Mouse (Mus musculus) intestine, embryonic 14.5 days (tissue): Measurements from ENCODE around the gene Apoc3. TPM values are rescaled to one million over a fixed set of nuclear protein-coding genes. Genes with fewer than 3 reads are reported as not detected.

Source experiments
- ATAC-seq: fragments of 200-750 bp; cut with Nextera tagmentation; replicated peaks from 2 replicates; pipeline ENCODE4 v1.8.0; 2017; ENCODE audit warnings: low read depth, moderate number of reproducible peaks, moderate TSS enrichment, moderate library complexity; ENCODE audit not compliant: low FRiP score, low TSS enrichment
- DNase-seq: peaks from one replicate; pipeline ENCODE4 v3.0.0-alpha.2; 2018; ENCODE audit warnings: low spot score
- H3K27ac ChIP-seq: fragments of 300-500 bp; sonication (generic); 2 replicates; pipeline ENCODE4 v1.5.1; 2014; ENCODE audit warnings: low read depth, mild to moderate bottlenecking, control low read depth
- H3K27me3 ChIP-seq: fragments of 300-500 bp; sonication (generic); replicated peaks from 2 replicates; pipeline ENCODE4 v1.6.1; 2014; ENCODE audit warnings: low read length, control low read depth; ENCODE audit not compliant: control insufficient read depth, insufficient read depth
- H3K36me3 ChIP-seq: fragments of 300-500 bp; sonication (generic); 2 replicates; pipeline ENCODE4 v1.6.1; 2014; ENCODE audit warnings: low read length, control low read depth; ENCODE audit not compliant: control insufficient read depth, insufficient read depth
- H3K4me1 ChIP-seq: fragments of 300-500 bp; sonication (generic); replicated peaks from 2 replicates; pipeline ENCODE4 v1.6.1; 2014; ENCODE audit warnings: low read length, control low read depth, mixed read lengths; ENCODE audit not compliant: control insufficient read depth, insufficient read depth
- H3K4me2 ChIP-seq: fragments of 300-500 bp; sonication (generic); 2 replicates; pipeline ENCODE4 v1.6.1; 2014; ENCODE audit warnings: low read length
- H3K4me3 ChIP-seq: fragments of 300-500 bp; sonication (generic); 2 replicates; pipeline ENCODE4 v1.5.1; 2014; ENCODE audit warnings: low read depth, low read length, control low read depth, mixed read lengths
- H3K9ac ChIP-seq: fragments of 300-500 bp; sonication (generic); 2 replicates; pipeline ENCODE4 v1.6.1; 2014; ENCODE audit warnings: mild to moderate bottlenecking, low read length
- H3K9me3 ChIP-seq: fragments of 300-500 bp; sonication (generic); 2 replicates; pipeline ENCODE4 v1.6.1; 2016; ENCODE audit warnings: low read length, control low read depth; ENCODE audit not compliant: control insufficient read depth
- WGBS: fragments of 180-500 bp; shearing (Covaris S2); extraction: QIAGEN DNeasy Blood & Tissue Kit; methylation state at CpG from one replicate; pipeline ENCODE4 v1.1.7; 2014; 5-methylcytosine and 5-hydroxymethylcytosine counted together
- polyA plus RNA-seq: library from polyadenylated mRNA; unstranded; fragments of >200 nt; fragmentation: Nextera tagmentation; extraction: Ambion mirVana; gene quantifications from 2 replicates; pipeline ENCODE4 v1.2.1, GENCODE M21; 2014

Gene Apoc3
- polyA plus RNA-seq, 1 experiment from 2014 or later: 12.2 TPM

- no peak overlapping the region for H3K9ac ChIP-seq
- H3K27me3 ChIP-seq: no peaks in the 10 kb centered on the region
- H3K27ac ChIP-seq: no peak overlapping the region
- H3K4me3 ChIP-seq: no peak overlapping the region
- ATAC-seq (no peak), DNase-seq (no peak)
- H3K4me2 ChIP-seq: no peak overlapping the region
- no peaks in the 10 kb centered on the region for H3K4me1 ChIP-seq
- peaks cover 59% of the 10 kb centered on the region for H3K36me3 ChIP-seq
- H3K9me3 ChIP-seq: no peaks in the 10 kb centered on the region
- WGBS: 85% methylated on average over 9 of the region's 9 CpGs
Measured at GRCm38 (mm10) chr9:46194809-46195208, 40.6 kb downstream of the Apoc3 start.

- Histone ChIP-seq H3K9me3 (no peaks in the 10 kb centered on the region), H3K4me1 (no peaks in the 10 kb centered on the region), H3K36me3 (peaks cover 37% of the 10 kb centered on the region), H3K27ac (no peak overlapping the region), H3K9ac (no peak overlapping the region), H3K4me3 (no peak overlapping the region), H3K4me2 (no peak overlapping the region), H3K27me3 (no peaks in the 10 kb centered on the region)
- ATAC-seq (no peak), DNase-seq (no peak)
- WGBS: 89% methylated on average over 6 of the region's 6 CpGs
Measured at GRCm38 (mm10) chr9:46192642-46193041, 42.8 kb downstream of the Apoc3 start.

DNA sequence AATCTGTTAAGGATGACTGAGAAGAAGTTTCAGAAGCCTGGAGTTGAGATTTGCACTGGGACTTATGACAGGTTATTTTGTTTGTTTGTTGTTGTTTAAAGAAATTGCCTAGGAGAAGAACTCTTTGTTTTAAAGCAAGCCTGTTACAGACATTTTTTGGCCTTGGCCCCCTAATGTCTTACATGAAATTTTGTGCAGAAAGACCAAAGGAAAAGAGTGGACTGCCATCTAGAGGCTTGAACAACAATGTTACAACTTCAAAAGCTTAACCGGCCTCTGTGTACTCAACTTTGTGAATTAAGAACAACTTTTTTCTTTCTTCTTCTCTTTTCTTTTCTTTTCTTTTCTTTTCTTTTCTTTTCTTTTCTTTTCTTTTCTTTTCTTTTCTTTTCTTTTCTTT is 43.8 kb downstream of the Apoc3 start:
- Histone ChIP-seq H3K4me3 (no peak overlapping the region), H3K9ac (no peak overlapping the region), H3K27me3 (no peaks in the 10 kb centered on the region), H3K4me1 (no peaks in the 10 kb centered on the region), H3K4me2 (no peak overlapping the region), H3K27ac (no peak overlapping the region), H3K36me3 (peaks cover 34% of the 10 kb centered on the region), H3K9me3 (no peaks in the 10 kb centered on the region)
- WGBS: 21% methylated on average over 1 of the region's 1 CpGs
- DNase-seq (no peak), ATAC-seq (no peak)

GRCm38 (mm10) chr9:46191234-46191633 is 44.2 kb downstream of the Apoc3 start:
- WGBS: 59% methylated on average over 8 of the region's 8 CpGs
- H3K27me3 ChIP-seq: no peaks in the 10 kb centered on the region
- DNase-seq (no peak), ATAC-seq (no peak)
- H3K9ac ChIP-seq: no peak overlapping the region
- no peak overlapping the region for H3K4me2 ChIP-seq
- H3K4me3 ChIP-seq: no peak overlapping the region
- no peak overlapping the region for H3K27ac ChIP-seq
- no peaks in the 10 kb centered on the region for H3K4me1 ChIP-seq
- no peaks in the 10 kb centered on the region for H3K9me3 ChIP-seq
- peaks cover 30% of the 10 kb centered on the region for H3K36me3 ChIP-seq

- H3K4me1 ChIP-seq: 0 out of 2 replicates have a peak, but pooled peaks cover 2% of the 10 kb centered on the region
- no peaks in the 10 kb centered on the region for H3K9me3 ChIP-seq
- WGBS: 83% methylated on average over 10 of the region's 10 CpGs
- H3K9ac ChIP-seq: no peak overlapping the region
- peaks cover 12% of the 10 kb centered on the region; the same call in 1 of the 2 replicates for H3K36me3 ChIP-seq
- H3K27ac ChIP-seq: no peak overlapping the region
- DNase-seq (no peak), ATAC-seq (no peak)
- H3K4me2 ChIP-seq: no peak overlapping the region
- no peak overlapping the region for H3K4me3 ChIP-seq
- H3K27me3 ChIP-seq: no peaks in the 10 kb centered on the region
Measured at GRCm38 (mm10) chr9:46189381-46189780, 46.1 kb downstream of the Apoc3 start.

GRCm38 (mm10) chr9:46188956-46189355 is 46.5 kb downstream of the Apoc3 start:
- Histone ChIP-seq H3K27ac (no peak overlapping the region), H3K36me3 (peaks cover 8% of the 10 kb centered on the region; the same call in 1 of the 2 replicates), H3K9ac (no peak overlapping the region), H3K4me2 (no peak overlapping the region), H3K27me3 (no peaks in the 10 kb centered on the region), H3K4me1 (peaks cover 2% of the 10 kb centered on the region; the same call in 1 of the 2 replicates), H3K9me3 (no peaks in the 10 kb centered on the region), H3K4me3 (no peak overlapping the region)
- ATAC-seq (no peak), DNase-seq (no peak)
- 82% methylated on average over 5 of the region's 5 CpGs for WGBS

GRCm38 (mm10) chr9:46188370-46188769 is 47.1 kb downstream of the Apoc3 start:
- WGBS: 84% methylated on average over 4 of the region's 4 CpGs
- H3K9me3 ChIP-seq: no peaks in the 10 kb centered on the region

GRCm38 (mm10) chr9:46186387-46186786 is 49.0 kb downstream of the Apoc3 start:
- Histone ChIP-seq H3K27ac (no peak overlapping the region), H3K9ac (no peak overlapping the region), H3K36me3 (0 out of 2 replicates have a peak, but pooled peaks cover 6% of the 10 kb centered on the region), H3K4me3 (no peak overlapping the region), H3K9me3 (no peaks in the 10 kb centered on the region), H3K4me1 (peaks cover 3% of the 10 kb centered on the region; the same call in 1 of the 2 replicates), H3K27me3 (no peaks in the 10 kb centered on the region), H3K4me2 (no peak overlapping the region)
- DNase-seq (no peak), ATAC-seq (no peak)
- 79% methylated on average over 1 of the region's 1 CpGs for WGBS

More at GRCm38 (mm10) chr9:46188370-46188769, 47.1 kb downstream of the Apoc3 start:
- no peak overlapping the region for H3K9ac ChIP-seq
- no peak overlapping the region for H3K4me3 ChIP-seq
- no peaks in the 10 kb centered on the region for H3K27me3 ChIP-seq
- H3K27ac ChIP-seq: no peak overlapping the region
- DNase-seq: no peak
- peaks cover 2% of the 10 kb centered on the region; the same call in 1 of the 2 replicates for H3K4me1 ChIP-seq
- ATAC-seq: no peak
- no peak overlapping the region for H3K4me2 ChIP-seq
- H3K36me3 ChIP-seq: 0 out of 2 replicates have a peak, but pooled peaks cover 6% of the 10 kb centered on the region

- Histone ChIP-seq H3K9ac (no peak overlapping the region), H3K9me3 (no peaks in the 10 kb centered on the region), H3K4me2 (no peak overlapping the region), H3K4me1 (peaks cover 5% of the 10 kb centered on the region; the same call in 1 of the 2 replicates), H3K27me3 (no peaks in the 10 kb centered on the region), H3K36me3 (0 out of 2 replicates have a peak, but pooled peaks cover 6% of the 10 kb centered on the region), H3K4me3 (no peak overlapping the region), H3K27ac (no peak overlapping the region)
- ATAC-seq: no peak
- WGBS: 40% methylated on average over 2 of the region's 2 CpGs
- DNase-seq: no peak
Measured at GRCm38 (mm10) chr9:46185191-46185590, 50.2 kb downstream of the Apoc3 start.
